Mouse (Mus musculus) mouse trophoblast stem cell (cell line): ENCODE data around the gene Hmx1.

Experiments used
- in situ Hi-C, 2 experiments: fragments of 300-500 bp; cut with MseI, MboI; formaldehyde crosslinking; loops; 2 replicates in 1 of 2; 3 replicates in 1 of 2; pipeline ENCODE4 v1.15.1; 2025

The Hmx1 gene

DNA sequence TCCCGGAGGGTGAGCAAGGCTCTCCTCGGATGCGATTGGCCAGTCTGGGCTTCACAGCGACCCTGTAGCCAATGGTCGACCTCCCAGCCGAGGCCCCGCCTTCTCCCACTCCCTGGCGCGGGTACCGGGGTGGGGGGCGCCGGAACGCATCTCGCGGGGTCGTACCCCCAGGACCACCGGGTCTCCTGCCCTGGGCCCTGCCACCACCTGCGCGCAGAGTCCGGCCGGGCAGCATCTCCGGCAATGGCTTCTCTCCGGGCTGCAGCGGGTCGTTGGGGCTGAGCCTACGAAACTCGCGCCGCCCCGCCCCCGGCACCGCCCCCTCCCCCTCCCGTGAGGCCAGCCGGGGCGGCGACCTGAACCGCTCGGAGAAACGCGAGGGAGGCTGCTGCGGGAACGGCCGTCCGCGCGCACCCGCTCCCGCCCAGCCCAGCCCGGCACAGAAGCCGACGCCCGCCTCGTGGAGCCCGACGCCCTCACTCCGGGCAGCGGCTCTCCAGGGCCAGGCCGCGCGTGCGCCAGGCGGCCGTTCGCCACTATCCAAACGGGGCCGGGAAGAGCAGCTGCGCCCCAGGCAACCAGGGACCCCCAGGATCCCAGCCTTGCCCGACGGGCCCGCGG lies at the start of gene Hmx1:
TSS of gene Hmx1 (plus strand) at position 618 of the 621 bp plus-strand sequence.
- in situ Hi-C loops: no loop called here

DNA sequence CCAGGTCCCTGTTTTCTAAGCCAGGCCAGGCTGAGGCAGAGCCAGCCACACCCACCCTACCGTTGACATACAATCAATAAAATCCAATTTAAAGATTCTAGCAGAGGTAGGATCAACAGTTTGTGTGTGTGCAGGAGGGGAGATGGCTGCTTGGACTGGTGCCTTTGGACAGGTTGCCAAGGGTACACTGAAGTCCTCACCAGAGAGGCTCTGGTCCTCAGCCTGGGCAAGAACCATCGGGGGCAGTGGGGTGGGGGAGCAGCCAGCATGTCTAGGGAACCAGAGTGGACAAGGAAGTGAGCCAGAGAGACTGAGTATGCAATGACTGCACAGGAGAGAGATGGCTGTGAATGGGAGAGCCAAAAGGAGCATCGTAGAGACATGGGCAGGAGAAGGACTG lies 43.8 kb upstream of the Hmx1 start:
- in situ Hi-C loops: loop anchor here (5.0 to 10.0 kb wide), 2 partner anchors 168 to 170 kb away; no protein-coding TSS in a partner anchor

DNA sequence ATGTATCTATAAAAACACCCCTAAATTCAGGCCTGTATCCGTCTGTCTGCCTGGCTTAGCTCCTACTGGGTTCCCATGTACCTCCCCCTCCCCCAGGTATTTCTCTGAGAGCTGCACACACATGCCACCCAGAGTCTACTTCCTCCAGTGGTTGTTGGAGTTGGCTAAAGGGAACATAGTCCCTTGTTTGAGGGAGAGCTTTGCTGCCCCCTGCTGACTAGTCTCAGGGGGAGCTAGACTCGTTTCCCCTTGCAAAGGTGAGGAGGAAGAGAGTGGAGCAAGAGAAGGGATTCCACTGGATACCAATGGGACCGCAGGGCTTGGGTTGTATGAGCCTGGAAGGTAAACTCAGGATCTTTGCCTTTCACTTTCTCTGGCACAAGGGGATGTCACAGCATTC lies 40.1 kb upstream of the Hmx1 start:
- in situ Hi-C loops: loop anchor here (5.0 to 10.0 kb wide), 2 partner anchors 171 to 174 kb away; no protein-coding TSS in a partner anchor

DNA sequence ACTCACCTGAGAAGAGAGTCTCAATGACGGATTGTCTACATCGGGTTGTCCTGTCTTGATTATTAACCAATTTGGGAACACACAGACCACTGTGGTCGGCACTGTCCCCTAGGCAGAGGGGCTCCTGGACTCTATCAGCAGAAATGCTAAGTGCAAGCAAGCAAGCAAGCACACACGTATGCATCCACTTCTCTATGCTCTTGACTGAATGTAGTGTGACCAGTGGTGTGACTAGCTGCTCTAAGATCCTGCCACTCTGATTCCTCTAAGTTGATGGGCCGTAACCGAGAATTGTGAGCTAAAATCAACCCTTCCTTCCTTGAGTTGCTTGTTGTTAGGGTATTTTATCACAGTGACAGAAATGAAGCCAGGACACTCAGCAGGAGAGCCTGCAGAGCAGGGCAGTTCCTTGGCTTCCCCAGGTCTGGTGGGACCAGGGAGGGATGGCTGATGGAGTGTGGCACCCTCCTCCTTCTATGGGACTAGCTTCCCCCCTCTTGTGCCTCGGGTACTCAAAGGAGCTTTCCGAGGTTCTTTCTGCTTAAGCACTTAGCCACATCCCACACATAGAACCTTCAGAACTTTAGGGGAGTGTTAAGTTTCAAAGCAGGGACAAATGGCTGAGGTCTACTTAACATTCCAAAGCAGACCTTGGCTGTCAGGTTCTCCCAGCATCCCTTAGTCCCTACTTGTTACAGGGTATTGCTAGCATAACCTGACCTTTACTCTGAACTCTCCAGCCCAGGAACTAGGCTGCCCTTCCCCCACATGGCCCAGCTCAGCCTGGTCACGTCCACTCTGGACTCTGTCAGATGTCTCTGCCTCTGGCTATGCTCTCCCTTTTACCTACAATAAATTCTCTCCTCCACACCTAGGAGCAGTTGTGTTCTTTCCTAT lies 31.1 kb upstream of the Hmx1 start:
- in situ Hi-C loops: no loop called here

DNA sequence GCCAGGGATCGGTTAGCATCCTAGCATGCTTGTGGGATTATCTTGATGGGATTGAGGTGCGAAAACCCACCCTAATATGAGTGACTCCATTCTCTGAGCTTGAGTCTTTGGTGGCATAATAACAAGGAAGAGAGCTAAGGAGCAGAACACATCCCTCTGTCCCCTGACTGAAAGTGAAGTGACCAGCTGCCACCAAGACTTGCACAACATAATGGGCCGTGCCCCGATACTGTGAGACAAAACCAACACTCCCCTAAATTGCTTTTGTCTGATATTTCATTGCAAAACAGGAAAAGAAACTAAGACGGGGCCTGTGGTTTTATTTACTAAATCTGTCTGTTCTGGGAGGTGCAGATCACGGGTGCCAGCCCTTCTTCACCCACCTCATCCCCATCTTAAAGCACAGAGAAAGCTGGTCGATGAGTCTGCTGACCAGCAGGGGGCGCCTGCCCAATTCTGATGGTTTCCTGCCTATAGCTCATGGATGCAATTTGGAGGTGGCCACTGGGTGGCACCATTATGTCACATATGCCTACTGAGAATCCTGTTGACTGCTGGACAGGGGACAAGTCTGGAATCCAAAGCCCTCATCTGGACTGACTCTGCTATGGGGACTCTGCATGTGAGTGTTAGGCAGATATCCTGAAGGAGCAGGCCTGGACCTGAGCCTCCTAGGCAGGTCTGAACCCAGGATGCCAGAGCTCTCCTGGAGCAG lies 27.2 kb upstream of the Hmx1 start:
- in situ Hi-C loops: loop anchor here (5.0 to 10.0 kb wide), 2 partner anchors 146 to 153 kb away; no protein-coding TSS in a partner anchor

DNA sequence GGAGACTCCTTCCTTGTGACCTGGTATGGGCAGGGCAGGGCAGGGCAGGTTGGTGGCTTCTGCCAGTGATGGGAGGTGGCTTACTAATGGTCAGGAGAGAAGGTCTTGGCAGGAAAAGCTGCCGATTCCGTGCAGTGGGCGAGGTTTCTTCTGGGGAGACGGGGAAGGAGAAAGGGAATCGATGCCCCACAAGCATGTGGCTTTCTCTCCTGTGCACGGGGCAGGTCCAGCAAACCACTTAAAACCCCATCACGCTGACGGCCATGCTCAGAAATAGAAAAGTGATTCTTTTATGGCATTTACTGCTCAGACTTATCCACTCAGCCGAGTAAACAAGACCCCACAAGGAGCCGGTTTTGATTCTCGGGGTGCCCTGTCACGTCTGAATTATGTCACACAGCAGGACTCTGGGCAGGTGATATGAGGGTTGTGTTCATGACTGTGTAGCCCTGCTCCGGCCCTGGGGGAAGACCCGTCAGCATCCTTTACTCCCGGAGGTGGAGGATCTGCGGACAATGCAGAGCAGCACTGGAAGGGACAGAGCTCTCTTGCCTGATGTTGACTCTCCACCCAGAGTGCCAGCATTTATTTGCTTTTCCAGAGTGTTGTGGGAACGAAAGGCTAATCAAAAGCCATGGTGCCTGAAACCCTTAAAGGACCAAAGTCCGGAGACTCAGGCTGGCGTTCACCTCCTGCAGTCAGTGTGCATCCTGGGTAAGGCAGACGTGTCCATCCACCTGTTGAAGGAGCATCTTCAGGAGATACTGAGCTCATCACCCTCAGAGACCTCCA lies 22.5 kb upstream of the Hmx1 start:
- in situ Hi-C loops: loop anchor here in 1 of 2 experiments (10.0 kb wide), 1 partner anchor 148 kb away; no protein-coding TSS in a partner anchor

DNA sequence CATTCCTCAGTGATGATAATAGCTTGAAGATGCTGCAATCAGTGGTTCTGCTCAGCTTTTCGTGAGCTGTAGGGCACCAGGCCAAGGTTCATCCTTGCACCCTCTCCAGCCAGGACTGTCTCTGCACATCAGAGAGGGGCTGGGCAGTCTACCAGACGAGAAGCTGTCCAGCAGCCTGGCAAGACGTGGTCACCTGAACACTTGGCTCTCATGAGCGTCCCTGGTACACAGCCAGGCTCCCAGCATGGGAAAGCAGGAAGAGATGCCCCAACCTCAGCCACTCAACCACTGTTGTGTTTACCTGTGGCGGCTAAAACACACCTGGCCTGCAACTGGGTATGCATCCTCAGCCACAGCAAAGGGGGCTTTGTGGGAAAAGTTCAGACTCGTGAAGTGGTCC lies 20.0 kb upstream of the Hmx1 start:
- in situ Hi-C loops: loop anchor here in 1 of 2 experiments (10.0 kb wide), 1 partner anchor 146 kb away; no protein-coding TSS in a partner anchor

DNA sequence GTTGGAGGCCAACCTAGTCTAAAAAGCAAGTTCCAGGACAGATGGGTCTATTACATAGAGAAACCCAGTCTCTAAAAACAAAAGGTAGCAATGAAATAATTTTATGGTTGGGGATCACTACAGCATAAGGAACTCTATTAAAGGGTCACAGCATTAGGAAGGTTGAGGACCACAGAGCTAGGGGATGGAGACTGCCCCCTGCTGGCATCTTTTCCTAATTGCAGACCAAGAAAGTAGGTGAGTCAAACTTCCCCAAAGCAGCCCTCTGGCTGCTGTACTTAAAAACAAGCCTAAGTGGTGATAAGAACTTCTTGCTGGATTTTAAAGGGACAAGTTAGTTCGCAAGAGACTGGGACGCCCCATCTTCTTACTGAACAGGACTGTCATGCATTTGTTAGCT lies 9.8 kb upstream of the Hmx1 start:
- in situ Hi-C loops: no loop called here

DNA sequence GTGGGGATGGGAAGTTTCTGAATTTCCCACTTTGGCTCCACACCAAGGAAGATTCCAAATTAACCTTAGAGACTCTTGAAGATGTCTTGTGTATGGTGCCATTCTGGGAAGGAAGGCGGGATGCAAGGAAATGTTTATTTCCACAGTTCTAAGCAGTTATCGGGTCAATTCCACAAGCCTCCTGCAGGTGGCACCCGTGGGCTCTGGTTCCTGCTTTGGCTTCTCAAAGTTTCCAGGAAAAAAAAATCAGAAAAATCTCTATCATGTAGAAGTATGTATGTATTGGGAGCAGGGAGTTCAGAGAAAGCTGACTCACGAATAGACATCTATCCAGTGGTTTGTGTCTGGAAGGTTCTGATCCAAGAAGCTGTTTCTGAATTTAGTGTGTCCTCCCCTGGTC lies 9.1 kb upstream of the Hmx1 start:
- in situ Hi-C loops: no loop called here

DNA sequence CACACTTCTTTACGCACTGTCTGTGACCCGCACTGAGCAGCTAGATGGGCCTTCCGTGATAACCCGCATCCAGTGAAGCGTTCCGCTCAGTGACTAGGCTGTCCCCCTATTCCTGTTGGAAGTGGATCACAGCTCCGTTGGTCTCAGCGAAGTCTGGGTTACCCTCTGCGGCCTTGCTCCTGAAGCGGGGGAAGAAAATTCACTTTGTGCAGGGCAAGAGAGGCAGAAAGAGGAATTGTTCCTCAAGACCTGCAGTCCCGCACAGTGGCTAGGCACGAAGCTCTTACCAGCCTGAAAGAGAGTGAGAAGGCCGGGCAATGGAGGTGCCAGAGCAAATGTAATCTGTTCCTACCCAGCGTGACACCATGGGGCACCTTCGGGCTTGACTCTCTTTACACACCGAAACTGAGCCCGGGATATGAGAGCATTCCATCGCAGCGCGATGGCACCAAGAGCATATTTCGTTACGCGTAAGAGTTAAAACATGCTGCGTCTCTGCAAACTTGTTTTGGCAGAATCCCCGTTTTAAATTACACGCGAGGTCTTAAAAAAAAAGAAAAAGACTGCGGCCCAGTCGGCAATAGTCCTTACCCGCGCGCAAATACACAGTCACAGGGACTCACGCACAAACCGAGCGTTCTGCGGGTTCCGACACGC lies 946 bp upstream of the Hmx1 start:
- in situ Hi-C loops: no loop called here

DNA sequence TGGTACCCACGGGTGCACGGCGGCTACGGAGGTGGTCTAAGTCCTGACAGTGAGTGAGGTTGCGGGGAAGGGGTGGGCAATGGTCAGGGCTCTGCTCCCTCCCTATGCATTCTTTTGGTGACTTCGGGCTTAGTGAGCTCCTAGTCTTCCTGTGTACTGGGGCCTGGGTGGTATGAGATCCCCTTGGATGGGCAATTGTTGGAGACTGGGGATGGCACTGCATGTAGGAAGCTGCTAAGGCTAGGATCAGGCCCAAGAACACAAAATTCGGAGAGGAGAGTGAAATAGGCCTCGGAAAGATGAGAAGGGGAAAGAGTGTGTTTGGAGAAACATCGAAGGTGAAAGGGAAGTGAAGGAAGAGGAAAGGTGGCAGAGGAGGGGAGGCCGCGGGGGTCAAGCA lies 533 bp downstream of the Hmx1 start:
- in situ Hi-C loops: no loop called here

DNA sequence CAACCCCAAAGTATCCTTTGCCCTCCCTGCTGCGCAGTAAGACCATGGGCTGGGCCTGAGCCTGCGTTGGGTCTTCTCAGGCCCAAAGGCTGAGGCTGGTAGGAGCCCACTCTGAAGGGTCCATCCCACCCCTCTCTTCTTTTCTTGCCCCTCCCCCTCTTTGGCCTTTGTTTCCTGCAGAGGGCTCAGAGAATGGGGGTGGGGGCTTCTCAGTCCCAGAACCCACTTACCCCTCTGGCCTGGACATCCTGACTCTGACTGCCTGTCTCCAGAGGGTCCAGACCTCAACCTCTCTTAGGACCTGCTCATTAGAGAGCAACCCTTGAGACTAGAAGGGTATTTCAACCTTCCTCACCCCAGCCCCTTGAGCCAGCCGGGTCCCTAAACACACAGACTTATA lies 1.0 kb downstream of the Hmx1 start:
- in situ Hi-C loops: no loop called here

DNA sequence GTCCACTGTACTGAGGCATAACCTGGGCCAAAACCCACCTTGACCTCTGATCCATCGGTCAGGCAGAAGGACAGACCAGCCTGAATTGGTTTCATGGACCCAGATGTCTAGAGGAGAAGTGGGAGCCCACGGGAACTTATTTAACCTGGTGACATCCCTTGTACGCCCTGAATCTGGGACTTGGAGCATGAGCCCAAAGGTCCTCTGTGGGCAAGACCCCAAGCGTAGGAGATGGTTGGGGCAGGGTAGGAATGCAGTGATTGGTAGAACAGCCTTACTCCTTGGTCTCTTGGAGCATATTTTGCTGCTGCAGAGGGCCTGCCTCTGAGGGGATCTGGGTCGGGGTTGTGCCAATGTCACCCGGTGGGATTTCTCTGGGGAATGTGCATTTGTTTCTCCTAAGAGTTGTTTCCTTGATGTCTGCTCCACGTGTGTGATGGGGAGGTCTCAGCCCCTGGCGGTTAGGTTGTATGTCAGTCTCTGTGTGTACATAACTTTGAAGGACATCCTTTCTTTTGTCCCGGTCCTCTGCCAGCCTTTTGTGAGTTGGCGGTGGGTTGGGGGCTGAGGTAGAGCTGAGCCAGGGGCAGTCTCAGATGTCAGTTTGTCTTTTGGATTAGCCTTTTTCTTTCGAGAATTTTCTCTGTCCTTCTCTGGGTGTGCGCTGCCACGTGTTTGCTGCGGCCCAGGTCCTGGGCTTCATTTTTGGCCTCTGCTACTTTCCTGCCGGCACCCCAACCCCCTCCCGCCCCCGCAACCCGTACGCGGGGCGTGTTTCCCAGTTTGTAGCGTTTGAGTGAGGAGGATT lies 2.1 kb downstream of the Hmx1 start:
- in situ Hi-C loops: no loop called here

DNA sequence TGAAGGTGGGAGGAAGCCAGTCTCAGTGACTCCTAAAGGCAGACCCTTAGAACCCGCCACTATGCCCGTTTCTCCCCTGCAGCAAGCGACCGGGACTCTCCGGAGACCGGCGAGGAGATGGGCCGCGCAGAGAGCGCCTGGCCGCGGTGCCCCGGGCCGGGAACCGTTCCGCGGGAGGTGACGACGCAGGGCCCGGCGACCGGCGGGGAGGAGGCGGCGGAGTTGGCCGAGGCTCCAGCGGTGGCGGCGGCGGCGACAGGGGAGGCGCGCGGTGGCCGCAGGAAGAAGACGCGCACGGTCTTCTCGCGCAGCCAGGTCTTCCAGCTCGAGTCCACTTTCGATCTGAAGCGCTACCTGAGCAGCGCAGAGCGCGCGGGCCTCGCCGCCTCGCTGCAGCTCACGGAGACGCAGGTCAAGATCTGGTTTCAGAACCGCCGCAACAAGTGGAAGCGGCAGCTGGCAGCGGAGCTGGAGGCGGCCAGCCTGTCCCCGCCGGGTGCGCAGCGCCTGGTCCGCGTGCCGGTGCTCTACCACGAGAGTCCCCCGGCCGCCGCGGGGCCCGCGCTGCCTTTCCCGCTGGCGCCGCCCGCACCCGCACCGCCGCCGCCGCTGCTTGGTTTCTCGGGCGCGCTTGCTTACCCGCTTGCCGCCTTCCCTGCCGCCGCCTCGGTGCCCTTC lies 2.9 kb downstream of the Hmx1 start:
- in situ Hi-C loops: no loop called here

DNA sequence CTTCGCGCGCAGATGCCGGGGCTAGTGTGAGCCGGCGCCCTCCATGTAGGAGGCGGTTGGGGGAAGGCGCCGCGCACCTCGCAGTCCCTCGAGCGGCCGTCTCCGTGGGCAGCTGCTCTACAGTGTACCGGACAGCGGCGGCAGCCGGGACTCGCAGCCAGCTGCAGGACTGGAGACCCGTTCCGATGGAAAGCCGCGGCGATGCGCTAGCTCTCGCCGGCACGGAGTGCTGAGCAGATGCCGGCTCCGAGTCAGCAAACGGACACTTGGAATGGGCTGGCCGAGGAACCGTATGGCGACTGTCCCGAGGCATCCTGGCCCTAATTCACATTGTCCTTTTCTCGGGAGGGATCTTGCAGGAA lies 3.4 kb downstream of the Hmx1 start:
- in situ Hi-C loops: no loop called here

DNA sequence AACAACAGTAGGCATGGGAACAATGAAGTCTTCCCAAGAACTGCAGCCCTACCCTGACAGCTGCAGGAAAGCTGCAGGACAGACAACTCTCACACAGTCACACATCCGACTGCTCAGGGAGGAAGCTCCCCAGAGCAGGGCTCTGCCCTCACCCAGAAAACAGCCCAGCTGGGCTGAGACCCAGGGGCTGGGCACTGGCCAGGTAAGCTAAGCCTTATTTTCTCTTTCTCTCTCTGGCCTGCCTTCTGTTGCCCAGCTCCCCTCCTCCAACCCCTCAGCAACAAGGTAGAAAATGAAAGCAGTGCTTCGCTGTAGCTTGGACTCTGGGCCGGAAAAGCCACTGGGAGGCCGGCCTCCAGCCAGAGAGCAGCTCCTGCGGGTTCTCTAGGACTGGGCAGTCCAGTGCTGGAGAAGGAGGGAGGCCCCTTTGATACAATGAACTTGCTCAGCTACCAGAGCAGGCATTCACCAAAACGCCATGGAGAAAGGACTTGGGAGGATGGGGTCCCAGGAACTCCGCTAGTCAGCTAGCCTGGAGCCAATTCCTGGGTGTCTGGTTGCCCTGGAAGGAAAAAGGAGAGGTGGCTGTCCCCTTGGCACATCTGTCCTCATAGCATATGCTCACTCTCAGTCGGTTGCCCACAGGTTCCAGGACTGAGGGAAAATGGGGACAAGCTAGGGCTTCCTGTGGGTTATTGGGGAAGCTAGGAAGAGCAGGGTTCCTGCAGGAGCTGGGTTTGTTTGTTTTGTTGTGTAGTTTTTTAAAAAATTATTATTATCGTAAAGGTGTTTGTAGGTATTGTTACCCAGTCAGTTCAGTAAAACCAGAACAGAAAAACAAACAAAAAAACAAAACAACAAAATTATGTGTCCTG lies 6.9 kb downstream of the Hmx1 start:
- in situ Hi-C loops: no loop called here

DNA sequence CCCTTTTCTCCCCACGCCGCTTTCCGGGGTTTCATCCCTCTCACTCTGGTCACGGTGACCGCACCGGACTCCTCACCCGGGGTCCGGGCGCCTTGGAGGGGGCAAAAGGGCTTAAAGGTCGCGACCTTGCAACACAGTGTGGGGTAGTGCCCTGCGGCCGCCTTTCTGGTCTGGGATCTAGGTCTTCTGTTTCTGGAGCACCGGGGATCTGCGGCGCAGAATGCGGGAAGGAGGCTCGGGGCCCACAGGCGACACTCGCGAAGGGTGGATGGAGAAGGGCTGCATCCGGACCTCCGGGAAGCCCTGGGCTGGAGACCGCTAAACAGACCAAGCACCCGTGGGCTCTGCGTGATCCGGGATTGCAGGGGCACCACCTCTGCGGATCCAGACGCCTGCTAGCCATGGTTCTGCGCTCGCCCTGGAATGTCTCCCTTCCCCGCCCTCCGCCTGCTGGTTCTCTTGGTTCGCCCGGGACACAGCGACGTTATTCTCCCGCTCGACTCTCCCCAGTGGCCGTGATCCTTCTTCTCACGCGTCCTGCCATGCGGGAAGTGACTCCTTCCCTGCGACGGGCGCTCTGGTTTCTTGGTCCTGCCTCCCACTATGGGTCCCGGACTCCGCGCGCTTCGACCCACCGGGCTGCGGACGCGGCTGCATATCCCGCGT lies 8.2 kb downstream of the Hmx1 start:
- in situ Hi-C loops: no loop called here
